Mouse (Mus musculus): ENCODE results near the gene Mbd6.

The Mbd6 gene

GRCm38 (mm10) chr10:127313516-127313915 lies 24.7 kb upstream of the Mbd6 start:
- WGBS = 94% methylated on average over 5 of the region's 5 CpGs

- WGBS = 79% methylated on average over 4 of the region's 4 CpGs
Measured at GRCm38 (mm10) chr10:127312858-127313257, 24.0 kb upstream of the Mbd6 start.

GRCm38 (mm10) chr10:127312356-127312676 lies 23.5 kb upstream of the Mbd6 start:
- WGBS = under 1% methylated on average over 4 of the region's 4 CpGs

- under 1% methylated on average over 65 of the region's 65 CpGs for WGBS
Measured at GRCm38 (mm10) chr10:127311476-127312355, 22.9 kb upstream of the Mbd6 start, which contains the start of gene Mars. TSS of gene Mars (minus strand) at chr10:127311786.

GRCm38 (mm10) chr10:127310523-127311475 lies 22.0 kb upstream of the Mbd6 start:
- whole genome bisulfite sequencing = 34% methylated on average over 23 of the region's 23 CpGs

GRCm38 (mm10) chr10:127309167-127309566 lies 20.3 kb upstream of the Mbd6 start:
- 74% methylated on average over 3 of the region's 3 CpGs for WGBS

GRCm38 (mm10) chr10:127303136-127303535 lies 14.3 kb upstream of the Mbd6 start:
- 87% methylated on average over 11 of the region's 11 CpGs for WGBS

- 93% methylated on average over 6 of the region's 6 CpGs for WGBS
Measured at GRCm38 (mm10) chr10:127300361-127300760, 11.5 kb upstream of the Mbd6 start.

- 77% methylated on average over 16 of the region's 16 CpGs for WGBS
Measured at GRCm38 (mm10) chr10:127297015-127297871, 8.4 kb upstream of the Mbd6 start.

- 82% methylated on average over 24 of the region's 24 CpGs for WGBS
Measured at GRCm38 (mm10) chr10:127295986-127296794, 7.4 kb upstream of the Mbd6 start.

GRCm38 (mm10) chr10:127294895-127295510 lies 6.2 kb upstream of the Mbd6 start:
- WGBS = 89% methylated on average over 10 of the region's 10 CpGs

- WGBS = 83% methylated on average over 3 of the region's 3 CpGs
Measured at GRCm38 (mm10) chr10:127293590-127294113, 4.8 kb upstream of the Mbd6 start.

GRCm38 (mm10) chr10:127292987-127293538 lies 4.2 kb upstream of the Mbd6 start:
- WGBS = 39% methylated on average over 6 of the region's 6 CpGs

- 15% methylated on average over 5 of the region's 5 CpGs for WGBS
Measured at GRCm38 (mm10) chr10:127291881-127292638, 3.2 kb upstream of the Mbd6 start.

GRCm38 (mm10) chr10:127290930-127291880 lies 2.4 kb upstream of the Mbd6 start:
- WGBS = 2% methylated on average over 19 of the region's 19 CpGs

- under 1% methylated on average over 46 of the region's 47 CpGs for WGBS
Measured at GRCm38 (mm10) chr10:127290307-127290929, 1.6 kb upstream of the Mbd6 start.

- whole genome bisulfite sequencing = under 1% methylated on average over 15 of the region's 15 CpGs
Measured at GRCm38 (mm10) chr10:127289573-127290191, 864 bp upstream of the Mbd6 start.
